Comparison of ENCODE assay signal across 8 mouse cellular contexts in the genomic region with DNA sequence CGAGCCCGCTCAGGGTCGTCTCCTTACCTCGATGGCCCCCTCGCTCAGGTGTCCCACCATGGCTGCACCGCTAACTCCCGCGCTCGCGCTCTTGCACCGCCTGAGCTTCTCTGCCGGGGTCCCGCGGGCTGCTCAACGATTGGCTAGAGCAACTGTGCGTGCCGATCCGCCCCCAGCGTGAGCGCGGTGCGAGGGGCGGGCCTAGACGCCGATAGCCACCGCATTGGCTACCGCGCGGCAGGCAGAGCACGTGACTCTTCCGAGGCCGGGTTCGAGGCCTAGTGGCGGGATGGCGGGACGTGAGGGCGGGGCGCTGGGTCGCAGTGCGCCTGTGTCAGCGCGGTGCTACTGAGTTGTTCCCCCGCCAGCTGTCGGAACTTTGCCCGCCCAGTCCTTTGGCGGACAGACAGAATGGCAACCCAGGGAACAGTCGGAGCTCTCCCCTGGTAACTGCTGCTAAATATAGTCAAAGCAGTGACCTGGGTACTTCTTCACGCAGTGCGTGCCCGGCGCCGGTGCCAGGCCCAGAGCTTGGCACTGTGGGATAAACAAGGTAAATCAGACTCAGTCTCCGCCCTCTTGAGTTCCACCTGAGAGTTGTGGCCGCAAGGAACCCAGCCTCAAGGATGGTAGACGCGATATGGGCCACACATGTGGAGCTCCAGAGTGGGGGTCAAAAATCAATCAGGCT. TPM values are rescaled to one million over a fixed set of nuclear protein-coding genes. Genes with fewer than 3 reads are reported as not detected.
DNase-seq lines count a peak whose midpoint lies in the region; ATAC-seq and TF ChIP-seq lines count a peak whose summit lies in the region.

TSS of gene Rpa1 (minus strand) at position 126 of the 691 bp plus-strand sequence.
TSS of gene Smyd4 (plus strand) at position 235 of the 691 bp plus-strand sequence.

- peaks cover 26% of the 10 kb centered on the region for H3K4me1 ChIP-seq in hindbrain, embryonic 10.5 days (replicated peaks)
- H3K4me1 ChIP-seq in lung, postnatal 0 days (ENCODE audit: insufficient read depth, low read depth, low read length): peaks cover 4% of the 10 kb centered on the region; the same call in 1 of the 2 replicates

- no peaks in the 10 kb centered on the region for H3K9me3 ChIP-seq in hindbrain, embryonic 10.5 days
- H3K9me3 ChIP-seq in lung, postnatal 0 days (ENCODE audit: low read length): no peaks in the 10 kb centered on the region

- peaks cover 12% of the 10 kb centered on the region for H3K36me3 ChIP-seq in hindbrain, embryonic 10.5 days
- peaks cover under 1% of the 10 kb centered on the region; the same call in 1 of the 2 replicates for H3K36me3 ChIP-seq in lung, postnatal 0 days (ENCODE audit: insufficient read depth, low read length)

- peak within 1 kb of the TSS; percentile 83 for H3K9ac ChIP-seq in lung, postnatal 0 days (replicated peaks; ENCODE audit: low read depth)

- TF ChIP-seq EP300 in lung, postnatal 0 days (IDR thresholded peaks at IDR 0.05): no peak

- peak within 1 kb of the TSS; percentile 82 for H3K4me2 ChIP-seq in lung, postnatal 0 days (replicated peaks; ENCODE audit: low read depth, low read length)

- peak; percentile 100 for ATAC-seq in frontal cortex, adult (ENCODE audit: low TSS enrichment)
- peak; percentile 100 for ATAC-seq in lung, postnatal 0 days

- peak; percentile 95 for DNase-seq in MN1 (ENCODE audit: low spot score)
- DNase-seq in cerebellum, adult 9-10 months: peak; percentile 94
- DNase-seq in hindbrain, embryonic 10.5 days (ENCODE audit: low spot score): peak; percentile 97
- peak; percentile 95 for DNase-seq in layer of hippocampus, adult 9-11 months
- DNase-seq in lung, postnatal 0 days (ENCODE audit: low spot score): peak; percentile 98
- DNase-seq in ovary, postnatal 14 days (ENCODE audit: low spot score): peak; percentile 86
- DNase-seq in thymus, postnatal 14 days: peak; percentile 97

- no peak; the same call in 1 of the 2 replicates for TF ChIP-seq CTCF in lung, postnatal 0 days (IDR thresholded peaks at IDR 0.05)

- peak within 1 kb of the TSS; percentile 90 for H3K27ac ChIP-seq in hindbrain, embryonic 10.5 days
- H3K27ac ChIP-seq in lung, postnatal 0 days (ENCODE audit: low read length): peak within 1 kb of the TSS; percentile 80

- peak within 1 kb of the TSS; percentile 86 for H3K4me3 ChIP-seq in hindbrain, embryonic 10.5 days
- H3K4me3 ChIP-seq in lung, postnatal 0 days (ENCODE audit: low read depth, low read length): peak within 1 kb of the TSS; percentile 84

- H3K27me3 ChIP-seq in hindbrain, embryonic 10.5 days (ENCODE audit: insufficient read depth, poor library complexity, severe bottlenecking): no peaks in the 10 kb centered on the region
- H3K27me3 ChIP-seq in lung, postnatal 0 days (replicated peaks; ENCODE audit: insufficient read depth, low read length): no peaks in the 10 kb centered on the region

- WGBS in hindbrain, embryonic 10.5 days: under 1% methylated on average over 56 of the region's 56 CpGs
- WGBS in lung, postnatal 0 days: under 1% methylated on average over 55 of the region's 56 CpGs

RNA-seq across cellular contexts. Expression of gene Rpa1, which starts in this region (rescaled TPM):
- polyA plus RNA-seq in hindbrain, embryonic 10.5 days (2016; fragmentation: Nextera tagmentation; extraction: Ambion mirVana): 136 and 178 TPM in 2 replicates
- 44.7 and 52.3 TPM in 2 replicates for polyA plus RNA-seq in lung, postnatal 0 days (2015; fragmentation: Nextera tagmentation; extraction: Ambion mirVana)

RNA-seq across cellular contexts. Expression of gene Smyd4, which starts in this region (rescaled TPM):
- 14.6 and 17.4 TPM in 2 replicates for polyA plus RNA-seq in hindbrain, embryonic 10.5 days (2016; fragmentation: Nextera tagmentation; extraction: Ambion mirVana)
- 6.4 and 6.6 TPM in 2 replicates for polyA plus RNA-seq in lung, postnatal 0 days (2015; fragmentation: Nextera tagmentation; extraction: Ambion mirVana)

Comparison
In these comparisons a context has a peak if more than half of its experiments do, and no peak if none do; other contexts are left out.
1. Peak in every context shown above with its lines: DNase-seq, ATAC-seq, H3K4me3 ChIP-seq and H3K27ac ChIP-seq.